Mouse (Mus musculus): Measurements from ENCODE around the gene Acvr1b. TPM values are rescaled to one million over a fixed set of nuclear protein-coding genes. Genes with fewer than 3 reads are reported as not detected.

Acvr1b gene
- polyA plus RNA-seq, 1 experiment from 2014 or later: 10.7 TPM

DNA sequence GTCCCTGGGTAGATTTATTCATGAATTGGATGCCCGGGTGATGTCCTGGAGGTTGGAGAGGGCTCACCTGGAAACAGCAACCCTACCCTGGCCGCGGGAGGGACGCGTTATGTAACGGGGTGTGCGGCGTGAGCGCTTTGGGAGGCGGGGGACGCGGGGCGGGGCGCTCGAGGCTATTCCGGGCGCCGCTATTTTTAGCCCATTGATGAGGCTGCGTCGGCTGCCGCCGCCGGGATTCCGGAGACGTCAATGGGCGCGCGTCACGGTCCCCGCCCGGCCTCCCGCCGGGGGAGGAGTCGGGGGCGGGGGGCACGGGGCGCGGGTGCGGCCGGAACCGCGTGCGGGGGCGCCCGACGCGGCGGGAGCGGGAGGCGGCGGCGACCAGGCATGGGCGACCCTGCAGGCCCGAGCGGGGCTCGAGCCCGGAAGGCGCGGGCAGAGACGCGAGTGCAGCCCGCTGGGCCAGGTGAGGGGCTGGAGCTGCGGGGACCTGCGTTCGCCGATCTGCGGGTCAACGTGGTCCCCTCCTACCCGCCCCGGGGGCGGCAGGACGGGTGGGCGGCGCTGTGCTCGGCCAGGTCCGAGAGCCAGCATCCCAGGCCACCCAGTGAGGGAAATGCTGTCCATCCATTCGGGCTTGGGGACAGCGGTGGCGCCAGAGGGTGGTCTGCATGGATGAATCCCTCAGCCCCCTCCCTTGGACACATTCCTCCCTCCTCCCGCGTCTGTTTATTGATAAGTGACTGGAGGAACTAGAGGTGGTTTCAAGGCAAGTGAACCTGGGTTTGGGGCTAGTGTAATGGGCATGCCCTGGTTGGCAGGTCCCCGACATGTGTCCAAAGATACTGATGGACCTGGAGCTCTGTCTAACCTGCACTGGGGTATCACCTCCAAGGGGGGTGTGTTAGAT lies 80.3 kb downstream of the Acvr1b start, which contains the start of gene Nr4a1:
TSS of gene Nr4a1 (plus strand) at position 384 of the 910 bp plus-strand sequence.
- peak within 1 kb of the TSS; percentile 90 for H3K9ac ChIP-seq (ENCODE audit: low read depth, low read length)
- peak within 1 kb of the TSS; percentile 89 for H3K4me2 ChIP-seq (ENCODE audit: low read depth, low read length)
- H3K36me3 ChIP-seq (ENCODE audit: control insufficient read depth, insufficient read depth, low read length): no peaks in the 10 kb centered on the region
- 1% methylated on average over 31 of the region's 82 CpGs for WGBS
- peak within 1 kb of the TSS; percentile 65 for H3K27ac ChIP-seq (replicated peaks; ENCODE audit: low read depth, low read length)
- no peaks in the 10 kb centered on the region; the same call in none of the 2 replicates for H3K4me1 ChIP-seq (ENCODE audit: control insufficient read depth, insufficient read depth, low read length)
- H3K4me3 ChIP-seq (ENCODE audit: low read depth, low read length): peak within 1 kb of the TSS; percentile 66
- H3K9me3 ChIP-seq (ENCODE audit: control insufficient read depth, low read length): no peaks in the 10 kb centered on the region
- ATAC-seq (ENCODE audit: low read depth) (peak; percentile 69), DNase-seq (ENCODE audit: low spot score) (peak; percentile 82)
- no peaks in the 10 kb centered on the region for H3K27me3 ChIP-seq (replicated peaks; ENCODE audit: control insufficient read depth, insufficient read depth, low read length)

- Histone ChIP-seq H3K9ac (ENCODE audit: low read depth, low read length) (no peak overlapping the region), H3K27ac (replicated peaks; ENCODE audit: low read depth, low read length) (no peak overlapping the region), H3K36me3 (ENCODE audit: control insufficient read depth, insufficient read depth, low read length) (no peaks in the 10 kb centered on the region; the same call in 1 of the 2 replicates), H3K4me2 (ENCODE audit: low read depth, low read length) (no peak overlapping the region), H3K27me3 (replicated peaks; ENCODE audit: control insufficient read depth, insufficient read depth, low read length) (no peaks in the 10 kb centered on the region), H3K4me1 (ENCODE audit: control insufficient read depth, insufficient read depth, low read length) (peaks cover 11% of the 10 kb centered on the region), H3K9me3 (ENCODE audit: control insufficient read depth, low read length) (no peaks in the 10 kb centered on the region), H3K4me3 (ENCODE audit: low read depth, low read length) (no peak overlapping the region)
- WGBS: 81% methylated on average over 7 of the region's 7 CpGs
- ATAC-seq (ENCODE audit: low read depth) (no peak), DNase-seq (ENCODE audit: low spot score) (no peak)
Observed at GRCm38 (mm10) chr15:101255842-101256462, 82.1 kb downstream of the Acvr1b start.

DNA sequence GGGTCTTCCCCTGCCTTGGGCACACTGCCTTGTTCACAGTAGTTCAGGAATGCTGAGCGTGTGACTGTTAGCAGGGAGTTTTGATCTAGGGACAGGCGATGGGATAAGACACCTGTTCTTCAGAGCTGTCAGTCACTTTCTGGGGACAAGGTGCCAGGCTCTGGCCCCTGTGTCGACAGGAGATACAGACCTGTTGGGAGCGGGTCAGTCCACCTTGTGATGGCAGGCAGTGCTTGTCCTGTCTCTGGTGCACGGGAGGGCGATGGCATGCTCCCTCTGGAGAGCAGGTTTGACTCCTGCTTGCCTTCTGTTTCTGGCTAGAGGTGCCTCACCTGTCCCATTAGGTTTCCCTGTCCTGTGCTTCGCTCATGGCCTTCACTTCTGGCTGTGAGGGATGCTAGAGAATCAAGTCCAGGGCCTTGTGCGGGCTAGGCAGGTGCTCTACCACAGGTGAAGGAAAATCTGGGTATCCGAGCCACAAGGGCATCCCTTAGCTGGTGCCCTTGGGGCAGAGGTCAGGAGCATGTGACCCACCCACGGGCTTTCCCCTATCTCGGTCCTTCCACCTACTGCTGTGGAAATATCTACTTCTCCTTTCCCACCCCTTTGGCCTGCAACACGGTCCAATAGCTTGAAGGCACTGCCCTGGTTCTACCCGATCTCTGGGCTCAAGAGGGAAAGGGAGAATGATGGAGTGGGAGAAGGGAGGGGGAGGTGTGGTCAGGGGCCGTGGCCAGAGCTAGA lies 82.8 kb downstream of the Acvr1b start:
- DNase-seq (ENCODE audit: low spot score) (no peak), ATAC-seq (ENCODE audit: low read depth) (no peak)
- H3K4me1 ChIP-seq (ENCODE audit: control insufficient read depth, insufficient read depth, low read length): peaks cover 18% of the 10 kb centered on the region
- H3K27ac ChIP-seq (replicated peaks; ENCODE audit: low read depth, low read length): no peak overlapping the region
- H3K9ac ChIP-seq (ENCODE audit: low read depth, low read length): no peak overlapping the region
- no peaks in the 10 kb centered on the region for H3K27me3 ChIP-seq (replicated peaks; ENCODE audit: control insufficient read depth, insufficient read depth, low read length)
- H3K36me3 ChIP-seq (ENCODE audit: control insufficient read depth, insufficient read depth, low read length): no peaks in the 10 kb centered on the region; the same call in 1 of the 2 replicates
- 70% methylated on average over 13 of the region's 14 CpGs for WGBS
- H3K4me2 ChIP-seq (ENCODE audit: low read depth, low read length): no peak overlapping the region
- H3K9me3 ChIP-seq (ENCODE audit: control insufficient read depth, low read length): no peaks in the 10 kb centered on the region
- H3K4me3 ChIP-seq (ENCODE audit: low read depth, low read length): no peak overlapping the region

DNA sequence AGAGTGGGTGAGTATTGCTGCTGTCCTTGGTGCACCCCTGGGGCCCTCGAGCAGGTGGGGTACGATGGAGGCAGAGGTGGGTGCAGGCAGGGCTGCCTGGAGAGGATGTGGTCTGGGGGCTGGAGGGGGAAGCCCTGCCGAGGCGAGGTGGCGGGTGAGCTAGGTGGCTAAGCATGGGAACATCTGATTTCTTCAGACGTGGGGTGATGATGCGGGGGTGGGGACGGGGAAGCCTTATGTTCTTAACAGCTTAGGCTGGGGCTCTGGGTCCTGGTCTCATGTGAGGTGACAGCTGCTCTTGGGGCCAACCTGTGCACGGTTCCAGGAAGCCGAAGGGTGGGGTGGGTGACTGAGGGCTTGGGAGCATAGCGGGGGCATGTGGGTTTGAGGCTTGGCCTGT lies 84.6 kb downstream of the Acvr1b start:
- Histone ChIP-seq H3K9ac (ENCODE audit: low read depth, low read length) (no peak overlapping the region), H3K27me3 (replicated peaks; ENCODE audit: control insufficient read depth, insufficient read depth, low read length) (no peaks in the 10 kb centered on the region), H3K4me2 (ENCODE audit: low read depth, low read length) (no peak overlapping the region), H3K36me3 (ENCODE audit: control insufficient read depth, insufficient read depth, low read length) (no peaks in the 10 kb centered on the region; the same call in 1 of the 2 replicates), H3K9me3 (ENCODE audit: control insufficient read depth, low read length) (no peaks in the 10 kb centered on the region), H3K27ac (replicated peaks; ENCODE audit: low read depth, low read length) (no peak overlapping the region), H3K4me3 (ENCODE audit: low read depth, low read length) (no peak overlapping the region), H3K4me1 (ENCODE audit: control insufficient read depth, insufficient read depth, low read length) (peaks cover 21% of the 10 kb centered on the region)
- DNase-seq (ENCODE audit: low spot score) (no peak), ATAC-seq (ENCODE audit: low read depth) (no peak)
- WGBS: 88% methylated on average over 8 of the region's 11 CpGs

GRCm38 (mm10) chr15:101259922-101260321 lies 86.1 kb downstream of the Acvr1b start:
- Histone ChIP-seq H3K9ac (ENCODE audit: low read depth, low read length) (no peak overlapping the region), H3K36me3 (ENCODE audit: control insufficient read depth, insufficient read depth, low read length) (no peaks in the 10 kb centered on the region; the same call in 1 of the 2 replicates), H3K27me3 (replicated peaks; ENCODE audit: control insufficient read depth, insufficient read depth, low read length) (no peaks in the 10 kb centered on the region), H3K4me3 (ENCODE audit: low read depth, low read length) (no peak overlapping the region), H3K4me2 (ENCODE audit: low read depth, low read length) (no peak overlapping the region), H3K4me1 (ENCODE audit: control insufficient read depth, insufficient read depth, low read length) (peaks cover 21% of the 10 kb centered on the region), H3K27ac (replicated peaks; ENCODE audit: low read depth, low read length) (peak overlapping the region; percentile 92; the same call in 1 of the 2 replicates), H3K9me3 (ENCODE audit: control insufficient read depth, low read length) (no peaks in the 10 kb centered on the region)
- ATAC-seq (ENCODE audit: low read depth): no peak
- 97% methylated on average over 3 of the region's 3 CpGs for WGBS
- no peak for DNase-seq (ENCODE audit: low spot score)

GRCm38 (mm10) chr15:101260387-101260786 lies 86.5 kb downstream of the Acvr1b start:
- DNase-seq (ENCODE audit: low spot score) (peak; percentile 50), ATAC-seq (ENCODE audit: low read depth) (no peak)
- 44% methylated on average over 9 of the region's 10 CpGs for WGBS

DNA sequence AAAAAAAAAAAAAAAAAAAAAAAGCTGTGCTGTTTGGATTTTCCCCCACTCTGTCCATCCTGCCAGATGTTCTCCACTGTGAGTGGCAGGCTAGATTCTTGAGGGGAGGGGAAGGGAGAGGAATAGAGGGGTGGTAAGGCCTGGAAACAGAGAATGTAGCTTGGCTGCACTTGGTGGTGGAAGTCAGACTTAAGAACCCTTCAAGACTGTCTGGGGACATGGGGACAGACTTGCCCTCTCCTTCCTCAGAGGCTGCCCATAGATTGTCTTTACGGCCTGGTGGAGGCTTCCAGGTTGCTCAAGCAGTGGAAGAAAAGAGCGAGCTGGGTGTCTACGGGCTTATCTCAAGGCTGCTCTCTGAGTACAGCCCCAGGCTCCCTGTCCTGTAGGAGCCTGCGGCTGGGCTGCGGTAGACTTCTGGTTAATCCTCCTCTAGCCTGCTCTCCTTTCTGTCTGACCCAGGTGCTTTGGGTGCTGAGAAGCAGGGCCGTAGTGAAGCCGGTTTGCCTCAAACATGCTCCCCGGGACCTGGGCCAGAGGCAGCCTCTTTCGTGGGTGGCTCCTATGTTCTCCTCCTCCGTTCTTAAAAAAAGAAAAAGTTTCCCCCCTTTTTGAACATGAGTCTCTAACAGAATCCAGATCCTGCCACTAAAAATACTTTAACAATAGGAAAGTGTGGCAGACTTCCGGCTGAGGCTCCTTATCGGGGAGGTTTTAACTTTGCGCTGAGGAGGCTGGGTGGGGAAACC lies 87.2 kb downstream of the Acvr1b start:
- Histone ChIP-seq H3K4me2 (ENCODE audit: low read depth, low read length) (peak overlapping the region; percentile 31), H3K27me3 (replicated peaks; ENCODE audit: control insufficient read depth, insufficient read depth, low read length) (no peaks in the 10 kb centered on the region), H3K4me1 (ENCODE audit: control insufficient read depth, insufficient read depth, low read length) (peaks cover 24% of the 10 kb centered on the region), H3K27ac (replicated peaks; ENCODE audit: low read depth, low read length) (peak overlapping the region; percentile 92), H3K4me3 (ENCODE audit: low read depth, low read length) (no peak overlapping the region), H3K9me3 (ENCODE audit: control insufficient read depth, low read length) (no peaks in the 10 kb centered on the region), H3K9ac (ENCODE audit: low read depth, low read length) (peak overlapping the region; percentile 49), H3K36me3 (ENCODE audit: control insufficient read depth, insufficient read depth, low read length) (no peaks in the 10 kb centered on the region; the same call in 1 of the 2 replicates)
- 38% methylated on average over 11 of the region's 13 CpGs for WGBS
- peak; percentile 17; the same call in 1 of the 2 replicates for ATAC-seq (ENCODE audit: low read depth)
- DNase-seq (ENCODE audit: low spot score): peak; percentile 72

More at GRCm38 (mm10) chr15:101260387-101260786, 86.5 kb downstream of the Acvr1b start:
- Histone ChIP-seq H3K4me1 (ENCODE audit: control insufficient read depth, insufficient read depth, low read length) (peaks cover 21% of the 10 kb centered on the region), H3K4me3 (ENCODE audit: low read depth, low read length) (no peak overlapping the region), H3K4me2 (ENCODE audit: low read depth, low read length) (peak overlapping the region; percentile 31; the same call in 1 of the 2 replicates), H3K9ac (ENCODE audit: low read depth, low read length) (peak overlapping the region; percentile 45), H3K36me3 (ENCODE audit: control insufficient read depth, insufficient read depth, low read length) (no peaks in the 10 kb centered on the region; the same call in 1 of the 2 replicates), H3K27ac (replicated peaks; ENCODE audit: low read depth, low read length) (peak overlapping the region; percentile 92), H3K9me3 (ENCODE audit: control insufficient read depth, low read length) (no peaks in the 10 kb centered on the region), H3K27me3 (replicated peaks; ENCODE audit: control insufficient read depth, insufficient read depth, low read length) (no peaks in the 10 kb centered on the region)
